Mouse (Mus musculus): ENCODE measurements around the gene Csf2ra.
"Not testable (repeated sequence)": the region's sequence is repeated elsewhere in the genome, so short reads cannot be mapped to it uniquely, and the experiment has no call there.

Gene Csf2ra

DNA sequence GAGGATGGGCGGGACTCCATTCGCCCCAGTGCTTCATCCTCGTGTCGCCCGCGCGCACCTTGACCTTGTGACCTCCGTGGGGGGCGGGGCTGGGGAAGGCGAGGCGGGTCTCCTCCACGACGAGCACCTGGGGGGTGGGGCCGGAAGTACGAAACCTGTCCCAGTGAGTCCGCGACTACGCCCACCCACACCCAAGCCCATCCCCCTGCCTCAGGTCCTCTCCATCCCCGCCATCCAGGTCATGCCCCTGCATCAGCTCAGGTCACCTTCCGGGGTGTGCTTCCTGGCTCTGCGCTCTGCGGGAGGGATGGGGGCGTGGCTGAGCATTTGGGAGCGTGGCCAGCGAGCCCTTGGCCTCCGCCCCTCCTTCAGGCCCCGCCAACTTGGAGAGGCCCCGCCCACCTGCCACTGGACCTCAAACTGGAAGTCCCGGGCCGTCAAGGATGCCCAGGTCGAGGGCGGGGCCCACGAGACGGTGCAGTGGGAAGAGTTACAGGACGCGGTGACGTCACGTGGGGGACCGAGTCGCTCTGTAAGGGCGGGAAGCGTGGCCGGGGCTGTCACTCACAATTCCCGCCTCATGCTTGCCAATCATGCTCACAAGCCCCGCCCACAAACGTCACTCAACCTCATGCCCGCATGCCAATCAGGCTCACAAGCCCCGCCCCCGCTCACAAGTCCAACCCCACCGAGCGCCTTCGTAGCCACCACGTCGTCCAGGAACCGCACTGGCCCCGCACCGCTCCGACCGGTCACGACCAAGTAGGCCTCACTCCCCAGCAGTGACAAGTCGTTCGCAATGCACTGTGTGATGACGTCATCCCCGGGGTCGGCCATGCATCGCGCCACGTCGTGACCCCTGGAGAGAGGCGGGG, 2.5 kb downstream of the Csf2ra start:
- in situ Hi-C loops (cut with MboI), result loop anchor here (5.0 kb wide), 1 partner anchor 37 kb away; no protein-coding TSS in a partner anchor

- in situ Hi-C loops (cut with MboI), result loop anchor here (5.0 kb wide), 1 partner anchor 37 kb away; no protein-coding TSS in a partner anchor
Observed at GRCm38 (mm10) chr19:61224678-61225525, 3.3 kb downstream of the Csf2ra start.

DNA sequence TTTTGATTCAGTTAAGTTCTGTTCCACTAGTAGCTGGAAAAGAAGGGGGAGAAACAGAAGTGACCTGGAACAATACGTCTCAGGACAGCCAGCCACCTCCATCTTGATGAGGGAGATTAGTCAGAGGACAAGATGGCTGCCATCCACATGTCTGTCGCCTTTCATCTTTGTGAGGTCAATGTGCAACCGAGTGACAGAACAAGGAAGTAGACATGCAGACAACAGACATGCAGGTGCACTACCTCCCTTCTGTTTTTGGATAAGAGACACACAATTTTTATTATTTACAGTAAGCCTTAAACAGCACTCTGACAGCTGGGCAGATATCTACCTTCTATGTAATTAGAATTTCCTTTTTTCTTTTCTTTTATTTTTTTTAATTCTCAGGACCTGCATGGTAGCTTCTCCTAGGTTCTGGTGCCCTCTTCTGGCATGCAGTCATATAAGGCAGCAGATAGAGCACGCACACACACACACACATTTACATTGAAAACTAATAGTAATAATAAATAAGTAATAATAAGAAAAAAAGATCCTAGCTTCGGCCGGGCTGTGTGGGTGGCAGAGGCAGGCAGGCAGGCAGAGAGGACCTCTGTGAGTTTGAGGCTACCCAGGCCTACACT, 4.4 kb downstream of the Csf2ra start:
- in situ Hi-C loops (cut with MboI), result no loop called here

DNA sequence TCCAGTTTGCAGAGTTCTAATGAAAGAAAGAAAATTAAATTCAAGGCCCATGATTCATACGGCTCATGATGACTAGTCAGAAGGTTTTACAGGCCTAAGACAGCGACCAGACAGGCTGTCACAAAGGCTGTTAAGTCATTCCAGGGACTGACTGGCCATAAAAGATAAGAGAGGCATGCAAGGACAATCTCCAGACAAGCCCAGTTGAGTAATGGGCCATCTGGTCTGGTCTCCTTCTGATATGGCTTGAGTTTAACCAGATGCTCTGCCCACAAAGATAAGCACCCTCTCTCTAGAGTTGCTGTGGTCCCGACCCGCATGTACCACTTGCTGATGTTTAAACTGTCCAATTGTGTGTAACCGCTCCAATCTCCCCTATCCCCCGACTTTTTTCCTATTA, 20.7 kb downstream of the Csf2ra start:
- in situ Hi-C loops (cut with MboI), result not testable (repeated sequence)

DNA sequence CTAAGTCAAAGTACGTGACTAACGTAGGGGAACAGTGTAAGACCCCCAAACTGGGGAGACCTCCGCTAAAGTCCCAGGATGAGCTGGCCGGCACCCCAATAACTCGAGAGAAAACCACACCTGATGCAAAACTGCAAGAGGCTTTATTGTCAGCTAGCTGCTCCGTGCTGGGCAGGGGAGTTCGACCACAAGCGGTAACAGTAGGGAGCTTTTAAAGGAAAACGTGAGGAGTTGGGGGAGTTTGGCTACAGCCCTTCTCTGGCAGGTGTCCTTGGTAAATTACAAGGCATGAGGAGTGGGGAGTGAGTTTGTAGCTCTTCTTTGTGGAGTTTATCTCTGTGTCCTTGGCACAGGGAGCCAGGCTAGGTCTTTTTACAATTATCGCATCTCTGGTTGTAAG, 28.4 kb downstream of the Csf2ra start:
- in situ Hi-C loops (cut with MboI), result loop anchor here (5.0 kb wide), 1 partner anchor 67 kb away; no protein-coding TSS in a partner anchor

- in situ Hi-C loops (cut with MboI), result loop anchor here (5.0 kb wide), 1 partner anchor 68 kb away; no protein-coding TSS in a partner anchor
Observed at GRCm38 (mm10) chr19:61199316-61199715, 28.9 kb downstream of the Csf2ra start.

GRCm38 (mm10) chr19:61183590-61183989, 44.6 kb downstream of the Csf2ra start, which contains the start of gene Gm6020:
Gene Gm6020 (plus strand): TSS chr19:61183890.
- in situ Hi-C loops (cut with MboI), result not testable (repeated sequence)

GRCm38 (mm10) chr19:61175756-61176324, 52.4 kb downstream of the Csf2ra start, which contains the start of gene Gm7102:
Gene Gm7102 (minus strand): TSS chr19:61176309.
- in situ Hi-C loops (cut with MboI), result no loop called here
